Mouse (Mus musculus) embryonic fibroblast, embryonic 13.5 days (primary cell): Measurements from ENCODE around the gene Pde6d.
A peak's percentile ranks its signal among the peaks of the same experiment; 100 is the strongest.

Experiments used
- CTCF ChIP-seq: IDR thresholded peaks from 2 replicates; pipeline ENCODE4 v1.5.1; 2011; ENCODE audit warnings: mild to moderate bottlenecking, control low read depth, low read length, moderate library complexity, borderline replicate concordance; ENCODE audit not compliant: insufficient read depth
- POLR2A ChIP-seq: IDR thresholded peaks from 2 replicates; pipeline ENCODE4 v1.6.1; 2011; ENCODE audit warnings: low read depth, mild to moderate bottlenecking, control low read depth, low read length, moderate library complexity

DNA sequence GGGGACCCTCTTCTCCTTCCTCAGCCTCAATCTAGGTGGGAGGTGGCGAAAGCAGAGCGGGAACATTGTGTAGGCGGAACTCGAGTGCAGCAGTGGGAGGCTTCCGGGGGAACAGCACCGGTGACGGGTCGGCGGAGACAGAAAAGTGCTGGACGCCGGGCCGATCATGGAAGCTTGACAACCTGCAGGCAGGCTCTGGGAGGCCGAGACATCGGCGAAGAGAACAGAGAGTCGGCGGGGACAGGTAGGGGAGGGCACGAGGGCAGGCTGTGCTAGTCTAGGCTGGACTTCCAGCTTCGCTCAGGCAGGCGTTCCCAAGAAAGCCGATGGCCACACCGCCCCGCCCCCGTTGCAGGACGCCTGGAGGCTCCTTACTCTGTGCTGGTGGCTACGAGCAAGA is 4.6 kb upstream of the Pde6d start:
- no peak for TF ChIP-seq CTCF
- peak; percentile 60; the same call in 1 of the 2 replicates for TF ChIP-seq POLR2A
